Mouse (Mus musculus): ENCODE measurements around the gene Alyref2.

The Alyref2 gene

GRCm38 (mm10) chr1:171501016-171501610 is 2.2 kb upstream of the Alyref2 start:
- DNase-seq (ENCODE audit: low read depth, low spot score): no peak

- peak; percentile 62 for DNase-seq (ENCODE audit: low read depth, low spot score)
These were observed 1.6 kb upstream of the Alyref2 start for GRCm38 (mm10) chr1:171501636-171502080.

- DNase-seq (ENCODE audit: low read depth, low spot score): peak; percentile 81
These were observed 659 bp upstream of the Alyref2 start for GRCm38 (mm10) chr1:171502388-171503249.

- peak; percentile 73 for DNase-seq (ENCODE audit: low read depth, low spot score)
These were observed 464 bp downstream of the Alyref2 start for GRCm38 (mm10) chr1:171503592-171504291.

GRCm38 (mm10) chr1:171504586-171504985 is 1.3 kb downstream of the Alyref2 start:
- DNase-seq (ENCODE audit: low read depth, low spot score): no peak

GRCm38 (mm10) chr1:171513234-171513633 is 10.0 kb downstream of the Alyref2 start:
- DNase-seq (ENCODE audit: low read depth, low spot score): no peak

GRCm38 (mm10) chr1:171513760-171514159 is 10.5 kb downstream of the Alyref2 start:
- no peak for DNase-seq (ENCODE audit: low read depth, low spot score)

- DNase-seq (ENCODE audit: low read depth, low spot score): no peak
These were observed 11.8 kb downstream of the Alyref2 start for GRCm38 (mm10) chr1:171515039-171515438.

- no peak for DNase-seq (ENCODE audit: low read depth, low spot score)
These were observed 12.3 kb downstream of the Alyref2 start for GRCm38 (mm10) chr1:171515557-171515956.

GRCm38 (mm10) chr1:171531367-171531766 is 28.1 kb downstream of the Alyref2 start:
- no peak for DNase-seq (ENCODE audit: low read depth, low spot score)

- no peak for DNase-seq (ENCODE audit: low read depth, low spot score)
These were observed 29.6 kb downstream of the Alyref2 start for GRCm38 (mm10) chr1:171532830-171533229.

GRCm38 (mm10) chr1:171534557-171534956 is 31.3 kb downstream of the Alyref2 start:
- DNase-seq (ENCODE audit: low read depth, low spot score): no peak

- no peak for DNase-seq (ENCODE audit: low read depth, low spot score)
These were observed 31.9 kb downstream of the Alyref2 start, which contains the start of gene Itln1 for GRCm38 (mm10) chr1:171535194-171535593. Gene Itln1 (minus strand): TSS chr1:171535294.

- DNase-seq (ENCODE audit: low read depth, low spot score): no peak
These were observed 37.4 kb downstream of the Alyref2 start for GRCm38 (mm10) chr1:171540694-171541093.

- no peak for DNase-seq (ENCODE audit: low read depth, low spot score)
These were observed 48.0 kb downstream of the Alyref2 start for GRCm38 (mm10) chr1:171551326-171551725.

GRCm38 (mm10) chr1:171552230-171552629 is 49.0 kb downstream of the Alyref2 start:
- DNase-seq (ENCODE audit: low read depth, low spot score): peak; percentile 59

- peak; percentile 58 for DNase-seq (ENCODE audit: low read depth, low spot score)
These were observed 50.4 kb downstream of the Alyref2 start for GRCm38 (mm10) chr1:171553359-171554341.

Measured in mesoderm, embryonic 11.5 days (tissue).